Mouse (Mus musculus) pancreas, adult 10 weeks (tissue): Measurements from ENCODE around the gene Ddx42. TPM values are rescaled to one million over a fixed set of nuclear protein-coding genes. Genes with fewer than 3 reads are reported as not detected.

ENCODE experiments used
- polyA plus RNA-seq: library from polyadenylated mRNA; stranded (reverse); fragments of 350-450 nt; fragmentation: Illumina TruSeq; extraction: RNeasy Lipid Tissue Mini Kit (QIAGEN cat#74804); gene quantifications from one replicate; pipeline ENCODE4 v1.2.3, GENCODE M21; 2015; ENCODE audit warnings: low read depth, low replicate concordance; ENCODE audit not compliant: insufficient read depth

Gene Ddx42
- polyA plus RNA-seq, result 9.1 TPM

GRCm38 (mm10) chr11:106216730-106217490, at the start of gene Ddx42:
Ddx42 (plus strand) TSS chr11:106216926.

GRCm38 (mm10) chr11:106202123-106202465, 14.6 kb upstream of the Ddx42 start, which contains the start of gene Strada:
Strada (minus strand) TSS chr11:106202168.

GRCm38 (mm10) chr11:106215927-106216729, 598 bp upstream of the Ddx42 start, which contains the start of gene Ccdc47:
Ccdc47 (minus strand) TSS chr11:106216344.

GRCm38 (mm10) chr11:106255685-106256451, 39.1 kb downstream of the Ddx42 start, which contains the start of the genes Ftsj3 and Psmc5:
Ftsj3 (minus strand) TSS chr11:106256079.
Psmc5 (plus strand) TSS chr11:106256154.

GRCm38 (mm10) chr11:106272644-106273310, 56.1 kb downstream of the Ddx42 start, which contains the start of gene Smarcd2:
Smarcd2 (minus strand) TSS chr11:106272972.

GRCm38 (mm10) chr11:106276454-106276853, 59.7 kb downstream of the Ddx42 start, which contains the start of gene Tcam1:
Tcam1 (plus strand) TSS chr11:106276672.

Other genes with a start within 250 kb of the Ddx42 start
- gene Ace, start 249.0 kb upstream of the Ddx42 start, polyA plus RNA-seq, result 22.0 TPM
- not detected for gene Ace3, start 222.3 kb upstream of the Ddx42 start, polyA plus RNA-seq
- gene Kcnh6, start 208.8 kb upstream of the Ddx42 start, polyA plus RNA-seq, result 1.8 TPM
- 8.3 TPM for gene Dcaf7, start 180.1 kb upstream of the Ddx42 start, polyA plus RNA-seq
- gene Taco1, start 150.9 kb upstream of the Ddx42 start, polyA plus RNA-seq, result 2.0 TPM
- gene Map3k3, start 132.3 kb upstream of the Ddx42 start, polyA plus RNA-seq, result 8.0 TPM
- gene Gm10840, start 56.1 kb upstream of the Ddx42 start, polyA plus RNA-seq, result not detected
- gene Limd2, start 56.1 kb upstream of the Ddx42 start, polyA plus RNA-seq, result 3.0 TPM
- 2.8 TPM for gene Strada, start 14.8 kb upstream of the Ddx42 start, polyA plus RNA-seq
- 12.5 TPM for gene Ccdc47, start 582 bp upstream of the Ddx42 start, polyA plus RNA-seq
- gene Ftsj3, start 39.2 kb downstream of the Ddx42 start, polyA plus RNA-seq, result 7.7 TPM
- 24.6 TPM for gene Psmc5, start 39.2 kb downstream of the Ddx42 start, polyA plus RNA-seq
- 33.7 TPM for gene Smarcd2, start 56.0 kb downstream of the Ddx42 start, polyA plus RNA-seq
- gene Tcam1, start 59.7 kb downstream of the Ddx42 start, polyA plus RNA-seq, result not detected
- not detected for gene Gh, start 84.9 kb downstream of the Ddx42 start, polyA plus RNA-seq
- gene Cd79b, start 97.8 kb downstream of the Ddx42 start, polyA plus RNA-seq, result 1.7 TPM
- not detected for gene Scn4a, start 136.4 kb downstream of the Ddx42 start, polyA plus RNA-seq
- not detected for gene Prr29, start 148.5 kb downstream of the Ddx42 start, polyA plus RNA-seq
- 16.8 TPM for gene Icam2, start 171.1 kb downstream of the Ddx42 start, polyA plus RNA-seq